Mouse (Mus musculus) midbrain, embryonic 12.5 days (tissue): Measurements from ENCODE around the gene Arpp19. TPM values are rescaled to one million over a fixed set of nuclear protein-coding genes. Genes with fewer than 3 reads are reported as not detected.

Experiments
- polyA plus RNA-seq: library from polyadenylated mRNA; unstranded; fragments of >200 nt; fragmentation: Nextera tagmentation; extraction: Ambion mirVana; gene quantifications from 2 replicates; pipeline ENCODE4 v1.2.1, GENCODE M21; 2016

Arpp19 gene
- polyA plus RNA-seq, 1 experiment from 2014 or later, result 294 TPM

Other genes starting within 250 kb of the Arpp19 start
- 16.4 and 18.0 TPM in 2 replicates for gene Onecut1, start 175.7 kb upstream of the Arpp19 start, polyA plus RNA-seq
- 31.3 and 31.9 TPM in 2 replicates for gene Fam214a, start 84.7 kb upstream of the Arpp19 start, polyA plus RNA-seq
- gene Myo5a, start 33.4 kb downstream of the Arpp19 start, polyA plus RNA-seq, result 35.2 and 42.7 TPM in 2 replicates
- gene Myo5c, start 194.4 kb downstream of the Arpp19 start, polyA plus RNA-seq, result 0.98 and 1.8 TPM in 2 replicates